Mouse (Mus musculus): Measurements from ENCODE around the gene Rsad2. TPM values are rescaled to one million over a fixed set of nuclear protein-coding genes. Genes with fewer than 3 reads are reported as not detected.

Rsad2 gene
- polyA plus RNA-seq, 1 experiment from 2014 or later = 52.5 TPM

- Histone ChIP-seq H3K4me2 (ENCODE audit: low read depth, low read length) (peak overlapping the region; percentile 97), H3K9ac (replicated peaks) (peak overlapping the region; percentile 93), H3K27me3 (ENCODE audit: insufficient read depth, low read length) (no peaks in the 10 kb centered on the region), H3K9me3 (ENCODE audit: low read length) (no peaks in the 10 kb centered on the region), H3K4me3 (ENCODE audit: low read depth, low read length) (peak overlapping the region; percentile 96), H3K36me3 (replicated peaks; ENCODE audit: insufficient read depth, low read length) (peaks cover 44% of the 10 kb centered on the region), H3K4me1 (ENCODE audit: insufficient read depth) (peaks cover 35% of the 10 kb centered on the region), H3K27ac (ENCODE audit: low read depth) (no peak overlapping the region; the same call in 1 of the 2 replicates)
- DNase-seq (no peak), ATAC-seq (no peak)
- no peak for TF ChIP-seq EP300 (IDR thresholded peaks at IDR 0.05; ENCODE audit: low read depth)
- no peak for TF ChIP-seq CTCF (IDR thresholded peaks at IDR 0.05; ENCODE audit: low read depth)
- WGBS (ENCODE audit: insufficient replicate concordance) = 64% methylated on average over 3 of the region's 3 CpGs
Measured at GRCm38 (mm10) chr12:26471376-26471775, 15.1 kb upstream of the Rsad2 start.

- H3K4me2 ChIP-seq (ENCODE audit: low read depth, low read length) = peak overlapping the region; percentile 97
- no peaks in the 10 kb centered on the region for H3K27me3 ChIP-seq (ENCODE audit: insufficient read depth, low read length)
- peak overlapping the region; percentile 96 for H3K4me3 ChIP-seq (ENCODE audit: low read depth, low read length)
- no peak for ATAC-seq
- no peaks in the 10 kb centered on the region for H3K9me3 ChIP-seq (ENCODE audit: low read length)
- no peak for DNase-seq
- peak overlapping the region; percentile 95 for H3K27ac ChIP-seq (ENCODE audit: low read depth)
- TF ChIP-seq EP300 (IDR thresholded peaks at IDR 0.05; ENCODE audit: low read depth) (no peak), CTCF (IDR thresholded peaks at IDR 0.05; ENCODE audit: low read depth) (peak; percentile 33; the same call in 1 of the 2 replicates)
- peaks cover 35% of the 10 kb centered on the region for H3K4me1 ChIP-seq (ENCODE audit: insufficient read depth)
- 22% methylated on average over 6 of the region's 6 CpGs for WGBS (ENCODE audit: insufficient replicate concordance)
- peaks cover 34% of the 10 kb centered on the region for H3K36me3 ChIP-seq (replicated peaks; ENCODE audit: insufficient read depth, low read length)
- H3K9ac ChIP-seq (replicated peaks) = peak overlapping the region; percentile 93
Measured at GRCm38 (mm10) chr12:26470042-26470409, 13.8 kb upstream of the Rsad2 start.

- ATAC-seq = peak; percentile 77
- peak within 1 kb of the TSS; percentile 96 for H3K4me3 ChIP-seq (ENCODE audit: low read depth, low read length)
- TF ChIP-seq CTCF (IDR thresholded peaks at IDR 0.05; ENCODE audit: low read depth) = peak; percentile 57
- no peak for TF ChIP-seq EP300 (IDR thresholded peaks at IDR 0.05; ENCODE audit: low read depth)
- H3K4me1 ChIP-seq (ENCODE audit: insufficient read depth) = peaks cover 35% of the 10 kb centered on the region
- peak within 1 kb of the TSS; percentile 93 for H3K9ac ChIP-seq (replicated peaks)
- peak; percentile 92 for DNase-seq
- WGBS (ENCODE audit: insufficient replicate concordance) = under 1% methylated on average over 69 of the region's 69 CpGs
- H3K27me3 ChIP-seq (ENCODE audit: insufficient read depth, low read length) = no peaks in the 10 kb centered on the region
- no peaks in the 10 kb centered on the region for H3K9me3 ChIP-seq (ENCODE audit: low read length)
- peaks cover 28% of the 10 kb centered on the region for H3K36me3 ChIP-seq (replicated peaks; ENCODE audit: insufficient read depth, low read length)
- peak within 1 kb of the TSS; percentile 97 for H3K4me2 ChIP-seq (ENCODE audit: low read depth, low read length)
- peak within 1 kb of the TSS; percentile 95 for H3K27ac ChIP-seq (ENCODE audit: low read depth)
Measured at GRCm38 (mm10) chr12:26469098-26470041, 13.1 kb upstream of the Rsad2 start, which contains the start of gene Cmpk2. Cmpk2 (plus strand) TSS chr12:26469204.

GRCm38 (mm10) chr12:26465600-26465999, 9.3 kb upstream of the Rsad2 start:
- H3K4me3 ChIP-seq (ENCODE audit: low read depth, low read length) = no peak overlapping the region
- WGBS (ENCODE audit: insufficient replicate concordance) = 72% methylated on average over 5 of the region's 5 CpGs
- H3K4me1 ChIP-seq (ENCODE audit: insufficient read depth) = peaks cover 10% of the 10 kb centered on the region
- no peak overlapping the region for H3K9ac ChIP-seq (replicated peaks)
- no peaks in the 10 kb centered on the region for H3K27me3 ChIP-seq (ENCODE audit: insufficient read depth, low read length)
- DNase-seq (no peak), ATAC-seq (no peak)
- H3K36me3 ChIP-seq (replicated peaks; ENCODE audit: insufficient read depth, low read length) = no peaks in the 10 kb centered on the region
- no peak overlapping the region for H3K4me2 ChIP-seq (ENCODE audit: low read depth, low read length)
- peak; percentile 30 for TF ChIP-seq CTCF (IDR thresholded peaks at IDR 0.05; ENCODE audit: low read depth)
- TF ChIP-seq EP300 (IDR thresholded peaks at IDR 0.05; ENCODE audit: low read depth) = no peak
- H3K27ac ChIP-seq (ENCODE audit: low read depth) = no peak overlapping the region
- no peaks in the 10 kb centered on the region for H3K9me3 ChIP-seq (ENCODE audit: low read length)

DNA sequence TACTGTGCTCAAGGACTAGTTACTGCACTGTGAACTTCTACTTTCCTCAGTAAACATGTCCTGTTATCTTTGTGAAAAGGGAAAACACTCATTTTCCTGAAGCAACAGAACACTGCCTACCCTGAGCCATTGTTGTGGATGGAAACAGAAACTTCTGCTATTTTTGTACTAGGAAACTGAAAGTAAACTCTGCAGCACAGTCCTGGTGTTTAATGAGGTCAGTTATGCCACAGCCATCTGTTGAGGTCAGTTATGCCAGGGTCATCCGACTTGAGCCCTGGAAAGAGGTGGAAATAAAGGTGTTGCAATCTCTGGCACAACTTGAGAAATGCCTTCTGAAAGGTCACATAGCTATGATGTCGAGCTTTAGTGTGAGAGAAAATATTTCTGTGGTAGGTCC, 3.8 kb upstream of the Rsad2 start:
- Histone ChIP-seq H3K4me3 (ENCODE audit: low read depth, low read length) (no peak overlapping the region), H3K36me3 (replicated peaks; ENCODE audit: insufficient read depth, low read length) (no peaks in the 10 kb centered on the region), H3K27me3 (ENCODE audit: insufficient read depth, low read length) (no peaks in the 10 kb centered on the region), H3K4me2 (ENCODE audit: low read depth, low read length) (peak overlapping the region; percentile 46; the same call in 1 of the 2 replicates), H3K9ac (replicated peaks) (no peak overlapping the region), H3K27ac (ENCODE audit: low read depth) (peak overlapping the region; percentile 59), H3K9me3 (ENCODE audit: low read length) (no peaks in the 10 kb centered on the region), H3K4me1 (ENCODE audit: insufficient read depth) (peaks cover 17% of the 10 kb centered on the region)
- peak; percentile 31 for DNase-seq
- 5% methylated on average over 2 of the region's 2 CpGs for WGBS (ENCODE audit: insufficient replicate concordance)
- TF ChIP-seq CTCF (IDR thresholded peaks at IDR 0.05; ENCODE audit: low read depth) (no peak), EP300 (IDR thresholded peaks at IDR 0.05; ENCODE audit: low read depth) (peak; percentile 66)
- peak; percentile 70 for ATAC-seq

- no peak for ATAC-seq
- Histone ChIP-seq H3K4me1 (ENCODE audit: insufficient read depth) (peaks cover 28% of the 10 kb centered on the region), H3K27ac (ENCODE audit: low read depth) (0 out of 2 replicates have a peak overlapping the region, but pooled peaks have one; percentile 36), H3K36me3 (replicated peaks; ENCODE audit: insufficient read depth, low read length) (peaks cover 32% of the 10 kb centered on the region), H3K9ac (replicated peaks) (peak overlapping the region; percentile 73), H3K27me3 (ENCODE audit: insufficient read depth, low read length) (no peaks in the 10 kb centered on the region), H3K4me2 (ENCODE audit: low read depth, low read length) (peak overlapping the region; percentile 72), H3K9me3 (ENCODE audit: low read length) (no peaks in the 10 kb centered on the region), H3K4me3 (ENCODE audit: low read depth, low read length) (peak overlapping the region; percentile 57)
- no peak for DNase-seq
- no peak for TF ChIP-seq CTCF (IDR thresholded peaks at IDR 0.05; ENCODE audit: low read depth)
- no peak for TF ChIP-seq EP300 (IDR thresholded peaks at IDR 0.05; ENCODE audit: low read depth)
- 49% methylated on average over 5 of the region's 5 CpGs for WGBS (ENCODE audit: insufficient replicate concordance)
Measured at GRCm38 (mm10) chr12:26454682-26455081, 1.6 kb downstream of the Rsad2 start.

Data from liver, postnatal 0 days (tissue).